Mouse (Mus musculus): Measurements from ENCODE around the gene Ptprn2. TPM values are rescaled to one million over a fixed set of nuclear protein-coding genes. Genes with fewer than 3 reads are reported as not detected.

Gene Ptprn2
- polyA plus RNA-seq, 1 experiment, result not detected

DNA sequence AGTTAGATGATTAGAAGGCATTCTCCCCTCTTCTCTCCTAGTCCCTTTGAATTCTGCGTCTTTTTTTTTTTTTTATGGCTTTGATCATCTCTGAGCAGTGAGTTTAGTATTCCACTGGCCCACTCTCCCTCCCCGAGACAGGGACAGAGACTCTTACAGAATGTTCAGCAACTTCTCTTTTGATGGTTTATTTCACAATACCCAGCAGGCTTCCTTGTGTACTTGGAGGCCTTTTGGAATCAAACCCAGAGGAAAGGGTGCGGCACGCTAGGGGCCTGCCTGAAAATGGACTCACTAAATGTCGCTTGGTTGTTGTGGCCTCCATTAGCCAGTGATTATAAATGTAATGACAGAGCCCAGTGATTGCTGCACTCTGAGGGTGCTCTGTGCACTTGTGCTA lies 680.7 kb downstream of the Ptprn2 start:
- no peak overlapping the region for H3K4me3 ChIP-seq (ENCODE audit: insufficient read depth, low read depth, low read length)
- no peaks in the 10 kb centered on the region for H3K4me1 ChIP-seq (ENCODE audit: control insufficient read depth, insufficient read depth, insufficient read length, low read length)
- H3K27ac ChIP-seq (replicated peaks; ENCODE audit: low read depth, low read length), result no peak overlapping the region

- H3K27ac ChIP-seq (replicated peaks; ENCODE audit: low read depth, low read length), result no peak overlapping the region
Measured at GRCm38 (mm10) chr12:117169670-117170069, 684.1 kb downstream of the Ptprn2 start.

GRCm38 (mm10) chr12:117172529-117172884 lies 687.0 kb downstream of the Ptprn2 start:
- no peak overlapping the region for H3K27ac ChIP-seq (replicated peaks; ENCODE audit: low read depth, low read length)
- H3K4me3 ChIP-seq (ENCODE audit: insufficient read depth, low read depth, low read length), result no peak overlapping the region
- no peaks in the 10 kb centered on the region for H3K4me1 ChIP-seq (ENCODE audit: control insufficient read depth, insufficient read depth, insufficient read length, low read length)

More at GRCm38 (mm10) chr12:117169670-117170069, 684.1 kb downstream of the Ptprn2 start:
- Histone ChIP-seq H3K4me3 (ENCODE audit: insufficient read depth, low read depth, low read length) (no peak overlapping the region), H3K4me1 (ENCODE audit: control insufficient read depth, insufficient read depth, insufficient read length, low read length) (no peaks in the 10 kb centered on the region)

DNA sequence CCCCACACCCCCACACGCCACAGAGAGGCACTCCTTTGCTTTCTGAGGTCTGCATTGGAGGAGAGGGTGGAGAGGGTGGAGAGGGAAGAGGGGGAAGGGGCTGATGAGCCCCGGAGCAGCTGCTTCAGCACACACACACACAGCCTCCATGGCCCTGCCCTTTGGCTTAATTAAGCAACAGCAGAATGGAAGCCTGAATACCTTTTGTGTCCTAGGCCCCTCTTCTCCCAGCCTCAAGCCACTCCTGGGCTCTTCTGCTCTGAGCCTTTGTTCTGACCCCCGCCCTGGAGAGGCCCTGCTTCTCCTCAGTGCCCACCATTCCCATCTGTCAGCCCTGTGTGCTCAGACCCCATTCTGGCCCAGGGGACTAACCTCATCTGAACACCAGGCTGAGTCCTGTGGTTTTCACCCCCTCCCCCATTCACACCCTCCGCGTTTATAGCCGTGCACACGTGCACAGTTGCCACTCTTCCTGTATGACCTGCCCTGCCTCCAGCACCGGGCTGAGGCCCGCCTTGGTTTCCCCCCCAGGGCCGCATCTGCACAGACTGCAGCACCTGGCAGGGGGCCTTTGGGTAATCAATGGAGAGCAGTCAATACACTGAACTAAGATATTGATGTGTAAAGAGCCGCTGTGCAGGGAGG lies 687.5 kb downstream of the Ptprn2 start:
- H3K4me3 ChIP-seq (ENCODE audit: insufficient read depth, low read depth, low read length), result no peak overlapping the region
- no peaks in the 10 kb centered on the region for H3K4me1 ChIP-seq (ENCODE audit: control insufficient read depth, insufficient read depth, insufficient read length, low read length)
- H3K27ac ChIP-seq (replicated peaks; ENCODE audit: low read depth, low read length), result no peak overlapping the region

DNA sequence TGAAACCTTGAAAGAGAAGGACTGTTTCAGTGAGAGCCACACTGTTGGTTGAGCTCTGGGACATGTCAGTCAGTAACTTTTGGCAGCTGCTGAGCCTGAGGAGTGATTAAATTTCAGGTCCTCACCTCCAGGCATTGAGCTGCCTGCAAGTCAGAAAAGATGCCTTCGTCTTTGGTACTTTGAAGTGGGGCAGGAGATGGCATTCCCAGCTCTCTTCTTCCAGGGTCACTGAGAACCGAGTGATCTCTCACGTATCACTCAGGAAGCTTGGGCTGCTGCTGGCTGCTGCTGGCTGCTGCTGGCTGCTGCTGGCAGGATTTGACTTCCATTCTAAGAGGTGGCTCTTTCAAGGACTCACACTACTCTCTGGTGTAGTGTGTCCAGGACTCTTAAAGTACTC lies 688.7 kb downstream of the Ptprn2 start:
- H3K4me1 ChIP-seq (ENCODE audit: control insufficient read depth, insufficient read depth, insufficient read length, low read length), result no peaks in the 10 kb centered on the region
- no peak overlapping the region for H3K4me3 ChIP-seq (ENCODE audit: insufficient read depth, low read depth, low read length)
- H3K27ac ChIP-seq (replicated peaks; ENCODE audit: low read depth, low read length), result no peak overlapping the region

GRCm38 (mm10) chr12:117175072-117175681 lies 689.7 kb downstream of the Ptprn2 start:
- no peak overlapping the region for H3K4me3 ChIP-seq (ENCODE audit: insufficient read depth, low read depth, low read length)
- no peak overlapping the region for H3K27ac ChIP-seq (replicated peaks; ENCODE audit: low read depth, low read length)
- H3K4me1 ChIP-seq (ENCODE audit: control insufficient read depth, insufficient read depth, insufficient read length, low read length), result no peaks in the 10 kb centered on the region

GRCm38 (mm10) chr12:117176259-117176823 lies 690.8 kb downstream of the Ptprn2 start:
- Histone ChIP-seq H3K27ac (replicated peaks; ENCODE audit: low read depth, low read length) (no peak overlapping the region), H3K4me3 (ENCODE audit: insufficient read depth, low read depth, low read length) (no peak overlapping the region), H3K4me1 (ENCODE audit: control insufficient read depth, insufficient read depth, insufficient read length, low read length) (no peaks in the 10 kb centered on the region)

DNA sequence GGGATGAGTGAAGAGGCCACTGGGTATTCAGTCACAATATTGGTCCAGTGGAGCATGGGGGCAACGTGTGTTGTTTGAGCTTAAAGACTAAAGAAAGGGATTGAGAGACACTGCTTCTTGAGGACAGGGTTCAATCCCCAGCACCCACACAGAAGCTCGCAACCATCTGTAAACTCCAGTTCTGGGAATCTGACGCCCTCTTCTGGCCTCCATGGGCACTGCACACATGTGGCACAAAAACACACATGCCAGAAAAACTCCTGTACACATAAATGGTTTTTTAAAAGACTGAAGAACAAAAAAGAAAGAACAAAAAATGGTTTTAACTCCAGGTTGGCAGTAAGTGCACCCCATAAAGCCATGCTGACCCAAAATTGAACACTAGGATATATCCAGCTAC lies 701.6 kb downstream of the Ptprn2 start:
- Histone ChIP-seq H3K27ac (replicated peaks; ENCODE audit: low read depth, low read length) (no peak overlapping the region), H3K4me3 (ENCODE audit: insufficient read depth, low read depth, low read length) (no peak overlapping the region), H3K4me1 (ENCODE audit: control insufficient read depth, insufficient read depth, insufficient read length, low read length) (no peaks in the 10 kb centered on the region)

GRCm38 (mm10) chr12:117192001-117192400 lies 706.5 kb downstream of the Ptprn2 start:
- Histone ChIP-seq H3K4me3 (ENCODE audit: insufficient read depth, low read depth, low read length) (no peak overlapping the region), H3K27ac (replicated peaks; ENCODE audit: low read depth, low read length) (no peak overlapping the region), H3K4me1 (ENCODE audit: control insufficient read depth, insufficient read depth, insufficient read length, low read length) (no peaks in the 10 kb centered on the region)

DNA sequence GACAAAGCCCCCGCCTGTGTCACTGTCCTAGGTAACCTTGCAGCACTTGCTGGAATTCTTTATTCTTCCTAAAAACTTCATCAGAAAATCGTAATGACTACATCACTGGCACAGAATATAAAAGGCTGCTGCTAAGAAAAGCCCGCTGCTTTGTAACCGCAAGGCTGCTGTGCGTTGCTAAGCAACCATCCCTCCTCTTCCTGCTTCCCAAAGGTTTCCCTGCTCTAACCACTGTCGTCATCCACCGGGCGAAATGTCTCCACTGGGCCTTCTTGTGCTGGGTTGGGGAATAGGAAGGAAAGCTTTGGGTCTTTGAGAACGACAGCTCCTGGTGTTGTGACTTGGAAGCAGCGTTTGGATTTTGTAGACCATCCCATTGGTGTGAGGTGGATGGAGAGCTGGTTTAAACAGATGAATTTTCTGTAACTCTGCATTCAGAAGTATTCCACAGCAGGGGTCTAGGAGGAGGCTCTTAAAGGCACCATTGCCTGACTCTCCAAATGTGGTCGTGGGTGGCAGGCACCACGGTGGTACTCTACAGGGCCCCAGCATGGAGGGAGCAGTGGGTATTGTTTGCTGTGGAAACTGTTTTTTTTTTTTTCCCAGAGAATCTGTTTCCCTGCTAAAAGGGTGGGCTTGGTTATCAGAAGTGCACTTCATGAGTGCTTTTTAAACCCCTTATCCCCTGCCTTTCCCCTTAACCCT lies 711.4 kb downstream of the Ptprn2 start:
- Histone ChIP-seq H3K4me1 (ENCODE audit: control insufficient read depth, insufficient read depth, insufficient read length, low read length) (no peaks in the 10 kb centered on the region), H3K27ac (replicated peaks; ENCODE audit: low read depth, low read length) (no peak overlapping the region), H3K4me3 (ENCODE audit: insufficient read depth, low read depth, low read length) (no peak overlapping the region)

- no peak overlapping the region for H3K27ac ChIP-seq (replicated peaks; ENCODE audit: low read depth, low read length)
- H3K4me3 ChIP-seq (ENCODE audit: insufficient read depth, low read depth, low read length), result no peak overlapping the region
- H3K4me1 ChIP-seq (ENCODE audit: control insufficient read depth, insufficient read depth, insufficient read length, low read length), result no peaks in the 10 kb centered on the region
Measured at GRCm38 (mm10) chr12:117198093-117198492, 712.6 kb downstream of the Ptprn2 start.

DNA sequence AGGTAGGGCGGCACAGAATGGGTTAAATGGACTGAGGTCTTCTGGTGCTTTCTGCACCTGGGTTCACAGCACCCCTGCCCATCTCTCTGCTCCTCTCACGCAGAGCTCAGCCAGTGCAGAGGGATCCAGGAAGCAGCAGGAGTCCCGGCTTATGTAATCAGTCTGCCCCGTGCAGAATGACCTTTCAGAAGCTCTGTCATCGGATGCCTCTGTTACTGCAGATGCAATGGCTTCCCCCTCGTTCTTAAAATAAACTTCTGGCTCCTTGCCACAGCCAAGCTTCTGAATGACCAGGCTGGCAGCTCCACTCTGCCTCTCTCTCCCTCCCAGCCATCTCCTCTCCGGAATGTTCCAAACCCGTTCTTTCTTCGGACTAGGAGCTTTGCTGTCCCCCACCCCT lies 714.6 kb downstream of the Ptprn2 start:
- no peaks in the 10 kb centered on the region for H3K4me1 ChIP-seq (ENCODE audit: control insufficient read depth, insufficient read depth, insufficient read length, low read length)

GRCm38 (mm10) chr12:117200590-117200989 lies 715.1 kb downstream of the Ptprn2 start:
- Histone ChIP-seq H3K27ac (replicated peaks; ENCODE audit: low read depth, low read length) (no peak overlapping the region), H3K4me3 (ENCODE audit: insufficient read depth, low read depth, low read length) (no peak overlapping the region), H3K4me1 (ENCODE audit: control insufficient read depth, insufficient read depth, insufficient read length, low read length) (no peaks in the 10 kb centered on the region)

More for the DNA sequence above, 714.6 kb downstream of the Ptprn2 start:
- no peak overlapping the region for H3K27ac ChIP-seq (replicated peaks; ENCODE audit: low read depth, low read length)
- no peak overlapping the region for H3K4me3 ChIP-seq (ENCODE audit: insufficient read depth, low read depth, low read length)

DNA sequence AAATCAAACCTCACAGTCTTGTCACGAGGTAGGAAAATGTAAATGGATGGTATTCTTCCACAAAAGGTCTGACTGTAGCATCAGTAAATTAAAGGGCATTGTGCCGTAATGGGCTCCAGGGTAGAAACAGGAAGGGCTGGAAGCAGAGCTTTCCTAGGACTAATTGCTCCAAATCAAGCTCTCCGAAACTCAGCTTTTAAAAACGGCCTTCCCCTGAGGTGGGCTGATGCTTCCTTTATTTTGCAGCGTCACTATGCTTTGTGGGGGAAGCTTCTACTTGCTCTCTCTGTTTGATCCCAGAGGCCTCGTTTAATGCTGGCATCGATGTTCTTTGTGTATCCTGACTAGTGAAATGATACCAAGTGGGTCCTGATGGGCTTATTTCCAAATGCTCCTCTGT lies 718.0 kb downstream of the Ptprn2 start:
- no peak overlapping the region for H3K27ac ChIP-seq (replicated peaks; ENCODE audit: low read depth, low read length)
- no peaks in the 10 kb centered on the region for H3K4me1 ChIP-seq (ENCODE audit: control insufficient read depth, insufficient read depth, insufficient read length, low read length)
- H3K4me3 ChIP-seq (ENCODE audit: insufficient read depth, low read depth, low read length), result no peak overlapping the region

GRCm38 (mm10) chr12:117204905-117205304 lies 719.4 kb downstream of the Ptprn2 start:
- no peaks in the 10 kb centered on the region for H3K4me1 ChIP-seq (ENCODE audit: control insufficient read depth, insufficient read depth, insufficient read length, low read length)
- no peak overlapping the region for H3K4me3 ChIP-seq (ENCODE audit: insufficient read depth, low read depth, low read length)
- H3K27ac ChIP-seq (replicated peaks; ENCODE audit: low read depth, low read length), result no peak overlapping the region
